9 mouse cellular contexts compared by ENCODE assay signal in the genomic region with DNA sequence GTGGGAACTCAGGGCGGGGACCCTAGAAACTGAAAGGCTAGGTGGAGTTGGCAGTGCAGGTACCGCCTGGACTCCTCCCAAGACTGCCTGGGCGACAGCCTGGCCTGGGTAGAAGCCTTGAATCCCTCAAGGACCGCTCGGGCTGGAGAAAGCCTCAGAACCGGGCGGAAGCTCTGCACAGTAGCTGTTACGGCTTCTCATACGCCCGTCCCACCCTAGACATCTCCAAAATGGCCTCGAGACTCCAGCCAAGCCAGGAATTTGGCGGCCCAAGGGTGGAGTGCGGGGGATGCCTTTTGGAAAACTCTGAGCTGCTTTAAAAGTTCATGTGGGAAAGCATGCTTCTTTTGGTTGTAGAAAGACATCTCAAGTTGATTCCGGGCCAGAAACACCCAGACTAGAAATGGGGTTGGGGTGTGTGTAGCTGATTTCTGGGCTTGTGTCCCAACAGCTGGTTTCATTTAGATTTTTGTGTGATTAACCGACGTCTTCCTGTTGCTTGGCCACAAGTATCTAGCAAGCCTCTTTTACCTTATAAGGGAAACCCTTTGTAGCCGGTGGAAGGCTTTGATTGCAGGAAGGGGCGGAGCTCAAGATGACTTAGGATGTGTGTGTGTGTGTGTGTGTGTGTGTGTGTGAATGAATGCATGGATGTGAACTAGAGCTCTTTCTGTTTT. TPM values are rescaled to one million over a fixed set of nuclear protein-coding genes. Genes with fewer than 3 reads are reported as not detected.
A peak's percentile ranks its signal among the peaks of the same experiment; 100 is the strongest.
DNase-seq lines count a peak whose midpoint lies in the region; ATAC-seq lines count a peak whose summit lies in the region.
"Had no signal": no experiment of that assay in that cellular context is flagged by ENCODE, and none has a peak within 500 bp of the region (broad histone marks: within the 10 kb centered on the region; RNA-seq: fewer than 3 reads in every experiment).

No protein-coding gene starts in this region.

- no peaks in the 10 kb centered on the region for H3K27me3 ChIP-seq in embryonic facial prominence, embryonic 12.5 days
- H3K27me3 ChIP-seq in heart, embryonic 13.5 days (replicated peaks), result no peaks in the 10 kb centered on the region
- H3K27me3 ChIP-seq in kidney, embryonic 16.5 days (ENCODE audit: insufficient read depth, low read length), result no peaks in the 10 kb centered on the region

- peak overlapping the region; percentile 77 for H3K4me2 ChIP-seq in embryonic facial prominence, embryonic 12.5 days (replicated peaks)
- peak overlapping the region; percentile 89 for H3K4me2 ChIP-seq in heart, embryonic 13.5 days
- H3K4me2 ChIP-seq in kidney, embryonic 16.5 days (replicated peaks; ENCODE audit: low read depth, low read length), result peak overlapping the region; percentile 83

- H3K9ac ChIP-seq in embryonic facial prominence, embryonic 12.5 days, result peak overlapping the region; percentile 93
- H3K9ac ChIP-seq in heart, embryonic 13.5 days, result peak overlapping the region; percentile 99
- H3K9ac ChIP-seq in kidney, embryonic 16.5 days (replicated peaks; ENCODE audit: low read length), result peak overlapping the region; percentile 95

- H3K4me1 ChIP-seq in embryonic facial prominence, embryonic 12.5 days, result peaks cover 9% of the 10 kb centered on the region; the same call in 1 of the 2 replicates
- H3K4me1 ChIP-seq in heart, embryonic 13.5 days, result peaks cover 59% of the 10 kb centered on the region
- peaks cover 19% of the 10 kb centered on the region for H3K4me1 ChIP-seq in kidney, embryonic 16.5 days (ENCODE audit: insufficient read depth, low read length)

- H3K4me3 ChIP-seq in embryonic facial prominence, embryonic 12.5 days, result peak overlapping the region; percentile 83
- H3K4me3 ChIP-seq in heart, embryonic 13.5 days, result peak overlapping the region; percentile 94
- peak overlapping the region; percentile 93 for H3K4me3 ChIP-seq in kidney, embryonic 16.5 days (ENCODE audit: low read length)

- ATAC-seq in embryonic facial prominence, embryonic 12.5 days (ENCODE audit: insufficient number of reproducible peaks, insufficient read depth, low FRiP score, low TSS enrichment), result peak; percentile 63
- no peak for ATAC-seq in heart, embryonic 13.5 days (ENCODE audit: extremely low read depth, insufficient number of reproducible peaks, low FRiP score, low TSS enrichment)
- peak; percentile 50 for ATAC-seq in kidney, embryonic 16.5 days (ENCODE audit: low FRiP score, low TSS enrichment)

- WGBS in embryonic facial prominence, embryonic 12.5 days, result 1% methylated on average over 18 of the region's 18 CpGs
- WGBS in heart, embryonic 13.5 days, result under 1% methylated on average over 18 of the region's 18 CpGs
- WGBS in kidney, embryonic 16.5 days, result under 1% methylated on average over 18 of the region's 18 CpGs

- DNase-seq in A20 (ENCODE audit: low read depth, low spot score) (peak; percentile 91), ZHBTc4 (ENCODE audit: low read depth, low spot score) (peak; percentile 86)
- peak; percentile 90 for DNase-seq in lung, postnatal 10 days
- peak; percentile 62 for DNase-seq in ovary, postnatal 10 days (ENCODE audit: low spot score)
- DNase-seq in thymus, postnatal 36 days, result peak; percentile 81 to 88

- peaks cover 36% of the 10 kb centered on the region for H3K36me3 ChIP-seq in embryonic facial prominence, embryonic 12.5 days
- H3K36me3 ChIP-seq in heart, embryonic 13.5 days, result peaks cover 35% of the 10 kb centered on the region
- peaks cover 33% of the 10 kb centered on the region for H3K36me3 ChIP-seq in kidney, embryonic 16.5 days (ENCODE audit: insufficient read depth, low read length)

- H3K9me3 ChIP-seq in embryonic facial prominence, embryonic 12.5 days, result no peaks in the 10 kb centered on the region
- no peaks in the 10 kb centered on the region for H3K9me3 ChIP-seq in heart, embryonic 13.5 days
- H3K9me3 ChIP-seq in kidney, embryonic 16.5 days (ENCODE audit: low read length), result no peaks in the 10 kb centered on the region

- H3K27ac ChIP-seq in embryonic facial prominence, embryonic 12.5 days, result peak overlapping the region; percentile 100
- H3K27ac ChIP-seq in heart, embryonic 13.5 days (replicated peaks), result peak overlapping the region; percentile 100
- H3K27ac ChIP-seq in kidney, embryonic 16.5 days (ENCODE audit: low read length), result peak overlapping the region; percentile 100

RNA-seq across cellular contexts. Expression of gene Tpm4, which starts 1.7 kb away (rescaled TPM):
- polyA plus RNA-seq in embryonic facial prominence, embryonic 12.5 days (2016; fragmentation: Nextera tagmentation; extraction: Ambion mirVana), result 627 and 659 TPM in 2 replicates
- polyA plus RNA-seq in heart, embryonic 13.5 days (2015; fragmentation: Nextera tagmentation; extraction: Ambion mirVana), result 358 and 365 TPM in 2 replicates
- 828 and 869 TPM in 2 replicates for polyA plus RNA-seq in kidney, embryonic 16.5 days (2015; fragmentation: Nextera tagmentation; extraction: Ambion mirVana)

RNA-seq across cellular contexts. Expression of gene Rab8a, which starts 24.6 kb away (rescaled TPM):
- polyA plus RNA-seq in embryonic facial prominence, embryonic 12.5 days (2016; fragmentation: Nextera tagmentation; extraction: Ambion mirVana), result 120 and 123 TPM in 2 replicates
- 77.6 and 77.7 TPM in 2 replicates for polyA plus RNA-seq in heart, embryonic 13.5 days (2015; fragmentation: Nextera tagmentation; extraction: Ambion mirVana)
- polyA plus RNA-seq in kidney, embryonic 16.5 days (2015; fragmentation: Nextera tagmentation; extraction: Ambion mirVana), result 141 and 143 TPM in 2 replicates

RNA-seq across cellular contexts. Expression of gene Olfr374, which starts 29.6 kb away (rescaled TPM):
- 0.03 and 0.08 TPM in 2 replicates for polyA plus RNA-seq in embryonic facial prominence, embryonic 12.5 days (2016; fragmentation: Nextera tagmentation; extraction: Ambion mirVana)
- polyA plus RNA-seq in heart, embryonic 13.5 days (2015; fragmentation: Nextera tagmentation; extraction: Ambion mirVana), result 0.04 and 0.20 TPM in 2 replicates
- not detected in 2 replicates for polyA plus RNA-seq in kidney, embryonic 16.5 days (2015; fragmentation: Nextera tagmentation; extraction: Ambion mirVana)
- polyA plus RNA-seq: gonadal fat pad, adult 2 months had no signal

RNA-seq across cellular contexts. Expression of gene Hsh2d, which starts 53.0 kb away (rescaled TPM):
- polyA plus RNA-seq in embryonic facial prominence, embryonic 12.5 days (2016; fragmentation: Nextera tagmentation; extraction: Ambion mirVana), result not detected in 2 replicates
- polyA plus RNA-seq in heart, embryonic 13.5 days (2015; fragmentation: Nextera tagmentation; extraction: Ambion mirVana), result 0.08 and 0.17 TPM in 2 replicates
- polyA plus RNA-seq in kidney, embryonic 16.5 days (2015; fragmentation: Nextera tagmentation; extraction: Ambion mirVana), result not detected in 2 replicates

RNA-seq across cellular contexts. Expression of gene Olfr373, which starts 53.5 kb away (rescaled TPM):
- not detected in 2 replicates for polyA plus RNA-seq in embryonic facial prominence, embryonic 12.5 days (2016; fragmentation: Nextera tagmentation; extraction: Ambion mirVana)
- not detected in 2 replicates for polyA plus RNA-seq in heart, embryonic 13.5 days (2015; fragmentation: Nextera tagmentation; extraction: Ambion mirVana)
- 0.04 TPM in 1 of 2 replicates, not detected in the other for polyA plus RNA-seq in kidney, embryonic 16.5 days (2015; fragmentation: Nextera tagmentation; extraction: Ambion mirVana)
- polyA plus RNA-seq: gonadal fat pad, adult 2 months had no signal
